Mouse (Mus musculus): Measurements from ENCODE around the gene Gdnf.
A peak's percentile ranks its signal among the peaks of the same experiment; 100 is the strongest.

Gdnf gene

GRCm38 (mm10) chr15:7810556-7811252 lies at the start of gene Gdnf:
Gdnf (plus strand) TSS chr15:7810846.
- no peak for DNase-seq (ENCODE audit: low spot score in 2 of 2)

DNA sequence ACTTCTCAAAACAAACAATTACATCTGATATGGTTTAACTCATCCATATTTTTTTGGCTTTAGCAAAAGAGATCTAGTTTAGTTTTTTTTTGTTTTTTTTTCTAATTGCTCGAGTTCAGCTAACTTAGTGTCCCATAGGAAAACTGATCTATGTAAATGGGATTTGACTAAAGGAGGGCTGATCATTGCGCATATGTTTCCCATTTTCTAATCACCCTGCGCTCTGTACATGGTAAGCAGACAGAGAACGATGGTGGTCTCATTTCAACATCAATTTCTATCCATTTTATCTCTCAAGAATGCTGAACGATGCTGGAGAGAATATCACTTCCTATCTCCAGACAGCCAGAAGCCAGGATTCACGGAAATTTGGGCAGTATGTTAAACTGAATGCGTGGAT lies 43.5 kb upstream of the Gdnf start:
- DNase-seq (ENCODE audit: low spot score in 2 of 2): no peak

- no peak for DNase-seq (ENCODE audit: low spot score in 2 of 2)
These were observed 37.7 kb upstream of the Gdnf start for GRCm38 (mm10) chr15:7772983-7773382.

DNA sequence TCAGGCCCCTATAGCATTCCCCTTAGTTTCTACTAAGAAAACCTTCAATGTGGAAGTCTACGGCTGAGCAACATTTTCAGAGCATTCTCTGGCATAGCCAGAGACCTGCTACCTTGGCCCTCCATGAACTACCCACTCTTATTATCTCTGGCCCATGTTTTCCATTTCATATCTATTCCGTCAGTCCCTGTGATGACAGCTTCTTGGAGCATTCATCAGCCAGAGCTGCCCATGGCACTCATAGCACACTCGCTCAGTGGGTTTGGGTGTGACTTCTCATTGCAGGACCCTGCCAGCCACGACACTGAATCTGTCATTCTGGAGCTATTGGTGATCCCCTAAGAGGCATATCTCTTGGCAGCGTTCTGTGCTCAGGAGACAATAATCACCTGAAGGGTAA lies 29.1 kb upstream of the Gdnf start:
- DNase-seq (ENCODE audit: low spot score in 2 of 2): no peak

DNA sequence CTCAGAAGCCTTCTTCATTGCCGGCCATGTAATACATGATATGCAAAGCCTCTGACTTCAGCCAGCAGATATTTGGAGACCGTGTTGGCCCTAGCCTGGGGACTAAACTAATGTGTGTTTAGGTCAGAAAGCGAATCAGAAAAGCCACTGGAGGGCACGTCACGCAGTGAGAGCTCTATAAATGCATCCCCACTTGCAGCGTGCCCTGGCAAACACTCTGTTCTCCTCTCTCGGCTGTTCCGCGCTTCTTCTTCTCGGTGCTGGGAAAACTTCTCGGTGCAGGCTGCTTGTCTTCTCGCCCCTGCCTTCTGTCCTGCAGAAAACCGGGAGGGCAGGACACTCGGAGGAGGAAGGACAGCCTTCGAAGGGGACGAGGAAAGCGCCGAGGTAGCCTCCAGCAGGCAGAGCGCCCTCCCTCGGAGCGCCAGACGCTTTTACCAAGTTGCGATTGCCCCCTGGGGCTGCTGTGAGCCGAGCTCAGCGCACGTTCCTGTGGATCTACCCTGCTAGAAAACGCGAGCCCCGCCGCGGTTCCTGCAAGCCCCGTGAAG lies 730 bp upstream of the Gdnf start:
- DNase-seq (ENCODE audit: low spot score in 2 of 2): no peak

- DNase-seq (ENCODE audit: low spot score in 2 of 2): no peak
These were observed 593 bp downstream of the Gdnf start for GRCm38 (mm10) chr15:7811253-7811625.

DNA sequence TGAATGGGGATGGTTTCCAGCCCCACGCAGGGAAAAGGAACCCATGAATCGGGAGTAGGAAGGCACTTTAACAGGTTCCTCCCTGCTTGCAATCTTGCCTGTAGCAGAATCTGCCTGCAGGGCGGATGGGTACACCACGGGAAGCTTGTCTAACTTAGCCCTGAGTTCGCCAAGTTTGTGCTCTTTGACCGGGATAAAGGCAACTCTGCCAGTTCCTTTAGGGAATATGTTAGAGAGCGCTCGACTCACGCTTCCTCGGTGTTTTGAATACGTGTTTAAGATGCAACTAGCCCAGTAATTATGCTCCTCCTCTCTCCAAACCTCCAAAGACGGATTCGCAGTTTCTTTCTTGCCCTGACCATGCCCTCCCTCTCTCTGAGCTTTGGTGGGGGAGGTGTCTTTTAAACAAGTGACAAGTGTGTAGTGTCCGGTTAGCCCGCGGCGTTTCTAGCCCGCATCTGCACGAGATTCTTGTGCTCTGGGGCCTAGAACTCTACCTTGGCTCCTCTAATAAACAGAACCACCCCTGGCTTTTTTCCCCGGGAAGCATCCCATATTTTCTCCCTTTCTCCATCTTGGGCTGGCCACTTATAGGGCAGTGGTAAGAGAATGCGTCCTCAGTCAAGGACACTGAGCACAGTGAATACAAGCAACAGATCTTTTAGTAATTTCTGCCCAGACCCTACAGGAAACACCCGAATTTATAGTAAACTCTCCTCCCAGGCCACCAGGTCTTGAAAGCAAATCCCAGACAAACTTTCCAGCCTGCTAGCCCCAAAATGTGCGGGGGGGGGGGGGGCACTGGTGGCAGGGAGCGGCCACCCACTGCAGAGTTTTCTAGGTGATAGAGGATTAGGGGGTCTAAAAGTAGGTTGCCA lies 1.4 kb downstream of the Gdnf start:
- DNase-seq (ENCODE audit: low spot score in 2 of 2): no peak

GRCm38 (mm10) chr15:7812872-7813530 lies 2.4 kb downstream of the Gdnf start:
- peak in 1 of 2 experiments; percentile 13 for DNase-seq (ENCODE audit: low spot score in 2 of 2)

- no peak for DNase-seq (ENCODE audit: low spot score in 2 of 2)
These were observed 3.1 kb downstream of the Gdnf start for GRCm38 (mm10) chr15:7813531-7814370.

- no peak for DNase-seq (ENCODE audit: low spot score in 2 of 2)
These were observed 3.7 kb downstream of the Gdnf start for GRCm38 (mm10) chr15:7814371-7814680.

DNA sequence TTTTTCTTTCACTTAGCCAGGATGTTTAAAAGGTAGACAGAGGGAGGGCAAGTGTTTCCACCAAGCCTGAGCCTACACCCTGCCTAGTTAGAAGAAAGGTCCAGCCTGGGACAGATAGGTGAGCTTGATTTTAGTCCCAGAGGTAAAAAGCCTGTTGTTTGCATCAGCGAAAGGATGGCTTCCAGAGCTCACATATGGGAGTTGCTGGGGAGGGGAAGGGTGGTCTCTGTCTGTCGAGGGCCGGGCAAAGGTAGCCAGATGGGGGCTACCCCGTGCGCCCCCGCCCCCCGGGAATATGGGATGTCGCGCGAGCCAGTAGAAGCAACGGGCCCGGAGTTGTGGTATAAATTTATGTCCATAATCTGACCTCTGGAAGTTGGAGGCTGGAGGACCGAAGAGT lies 4.3 kb downstream of the Gdnf start:
- DNase-seq (ENCODE audit: low spot score in 2 of 2): no peak

DNA sequence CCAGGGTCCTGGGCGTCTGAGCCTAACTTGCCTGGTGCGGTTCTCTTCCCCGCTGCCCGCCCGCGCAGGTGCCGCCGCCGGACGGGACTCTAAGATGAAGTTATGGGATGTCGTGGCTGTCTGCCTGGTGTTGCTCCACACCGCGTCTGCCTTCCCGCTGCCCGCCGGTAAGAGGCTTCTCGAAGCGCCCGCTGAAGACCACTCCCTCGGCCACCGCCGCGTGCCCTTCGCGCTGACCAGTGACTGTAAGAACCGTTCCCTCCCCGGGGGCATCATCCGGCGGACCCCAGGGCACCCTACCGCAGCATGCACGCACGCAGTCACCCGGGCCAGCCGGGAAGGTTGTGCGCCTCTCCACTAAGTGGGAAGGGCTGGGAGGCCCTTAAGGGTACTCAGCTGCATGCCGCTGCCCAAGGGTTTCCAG lies 4.9 kb downstream of the Gdnf start:
- no peak for DNase-seq (ENCODE audit: low spot score in 2 of 2)

DNA sequence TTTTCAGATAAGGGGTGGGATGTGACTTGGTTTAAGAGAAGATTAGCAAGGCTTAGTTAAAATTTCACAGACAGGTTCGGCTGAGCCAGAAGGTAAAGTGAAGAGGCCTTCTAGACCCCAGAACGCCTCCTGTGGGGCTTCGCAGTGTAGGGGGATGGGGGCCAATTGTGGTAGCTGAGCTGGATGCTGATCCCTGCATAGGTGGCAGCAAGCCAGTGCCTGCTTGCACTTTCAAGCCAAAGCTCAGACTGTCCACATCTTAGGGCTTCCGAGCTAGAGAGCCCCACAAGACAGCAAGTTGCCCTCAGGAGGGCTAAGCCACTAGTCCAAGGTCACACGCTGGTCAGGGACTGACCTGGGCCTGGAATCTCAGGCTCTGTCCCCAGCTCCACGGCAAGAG lies 13.2 kb downstream of the Gdnf start:
- no peak for DNase-seq (ENCODE audit: low spot score in 2 of 2)

GRCm38 (mm10) chr15:7825530-7825929 lies 14.9 kb downstream of the Gdnf start:
- DNase-seq (ENCODE audit: low spot score in 2 of 2): no peak

DNA sequence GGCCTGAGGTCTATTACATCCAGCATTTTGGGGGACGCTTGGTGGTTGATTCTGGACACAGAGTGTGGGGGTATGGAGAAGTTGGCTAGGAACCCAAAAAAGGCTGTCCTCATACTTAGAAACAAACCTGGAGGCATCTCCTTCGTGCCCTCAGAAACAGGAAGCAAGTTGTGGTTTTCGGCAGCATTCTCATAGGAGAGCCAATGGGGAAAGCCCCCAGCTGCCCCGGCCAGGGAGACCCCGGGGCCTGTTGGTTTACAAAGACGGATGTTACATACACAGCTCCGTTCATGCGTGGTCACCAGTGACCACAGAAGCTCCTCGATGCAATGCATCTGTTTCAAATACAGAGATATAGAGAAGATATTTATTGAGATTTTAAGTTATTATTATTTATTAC lies 24.8 kb downstream of the Gdnf start:
- DNase-seq (ENCODE audit: low spot score in 2 of 2): no peak

- no peak for DNase-seq (ENCODE audit: low spot score in 2 of 2)
These were observed 27.6 kb downstream of the Gdnf start for GRCm38 (mm10) chr15:7838060-7838920.

DNA sequence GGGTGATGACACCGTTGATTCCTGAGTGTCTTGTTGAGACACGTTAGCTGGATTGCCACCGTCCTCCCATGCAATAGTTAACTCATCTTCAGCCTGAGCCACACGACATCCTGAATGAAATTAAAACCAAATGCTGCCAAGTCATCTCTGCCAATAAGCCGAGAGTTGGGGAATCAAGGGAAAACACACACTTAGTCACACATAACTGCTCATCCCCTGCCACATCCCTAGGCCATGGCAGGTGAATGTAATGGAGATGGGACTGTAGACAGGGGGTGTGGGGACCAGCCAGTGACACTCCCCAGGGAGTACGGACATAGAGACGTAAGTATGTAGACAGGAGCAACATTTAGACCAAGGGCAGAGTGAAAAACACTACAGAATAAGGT lies 28.3 kb downstream of the Gdnf start:
- no peak for DNase-seq (ENCODE audit: low spot score in 2 of 2)

DNA sequence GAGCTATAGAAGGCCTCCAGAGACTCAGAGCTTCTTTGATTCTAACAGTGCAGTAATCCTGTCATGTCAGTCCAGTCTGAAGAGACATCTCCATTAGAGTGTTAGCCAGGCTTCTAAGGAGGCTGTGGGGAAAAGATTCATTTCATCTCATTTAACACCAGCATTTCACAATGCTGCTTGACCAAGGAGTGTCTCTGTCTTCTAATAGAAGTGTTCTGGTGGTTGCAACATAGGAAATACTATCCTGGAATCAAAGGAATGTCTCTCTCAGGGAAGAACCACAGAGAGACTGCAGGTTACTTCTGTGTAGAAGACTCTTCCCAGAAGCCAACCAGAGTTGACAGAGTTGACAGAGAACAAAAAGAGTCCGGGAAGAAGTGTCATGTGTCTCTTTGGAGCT lies 31.0 kb downstream of the Gdnf start:
- no peak for DNase-seq (ENCODE audit: low spot score in 2 of 2)

GRCm38 (mm10) chr15:7842398-7842797 lies 31.8 kb downstream of the Gdnf start:
- DNase-seq (ENCODE audit: low spot score in 2 of 2): no peak

DNA sequence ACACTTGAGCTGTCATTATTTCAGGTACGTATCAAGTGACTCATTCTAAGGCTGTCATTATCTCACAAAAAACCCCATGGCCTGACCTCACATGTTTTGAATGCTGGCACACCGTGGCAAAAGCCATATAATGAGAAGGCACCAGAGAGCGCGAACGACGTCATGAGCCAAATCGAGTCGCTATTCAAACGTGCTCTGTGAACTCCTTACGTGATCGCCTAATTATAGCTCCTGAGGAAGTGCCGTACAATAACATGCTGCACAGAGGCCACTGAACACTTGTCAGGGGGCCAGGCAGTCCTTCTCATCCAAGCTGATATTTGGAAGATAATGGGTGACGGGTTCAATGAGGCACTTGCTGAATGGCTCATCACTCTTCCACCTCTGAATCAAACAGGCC lies 46.8 kb downstream of the Gdnf start:
- DNase-seq (ENCODE audit: low spot score in 2 of 2): no peak

DNA sequence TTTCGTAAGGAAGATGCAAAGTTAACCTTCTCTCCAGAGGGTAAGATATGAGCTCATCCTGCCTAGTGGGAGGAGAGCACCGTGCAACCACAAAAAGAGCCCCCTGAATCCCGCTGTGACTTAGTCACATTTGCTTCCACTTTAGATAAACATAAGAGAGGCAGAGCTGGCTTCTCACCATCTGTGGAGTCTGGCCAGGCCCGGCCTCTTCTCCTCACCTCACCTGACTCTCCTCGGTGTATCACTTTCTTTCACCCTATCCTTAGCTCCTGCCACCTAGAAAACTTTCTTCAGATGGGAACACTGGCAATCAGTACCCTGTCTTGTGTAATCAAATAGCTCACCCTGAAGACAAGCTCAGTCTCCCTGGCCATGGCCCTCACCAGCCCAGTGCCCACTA lies 48.2 kb downstream of the Gdnf start:
- DNase-seq (ENCODE audit: low spot score in 2 of 2): no peak
